Mouse (Mus musculus) liver, embryonic 16.5 days (tissue): ENCODE measurements around the gene Tgm6. TPM values are rescaled to one million over a fixed set of nuclear protein-coding genes. Genes with fewer than 3 reads are reported as not detected.
A peak's percentile ranks its signal among the peaks of the same experiment; 100 is the strongest.

Experiments used
- ATAC-seq: fragments of 200-750 bp; cut with Nextera tagmentation; 2 replicates; pipeline ENCODE4 v1.8.0; 2017; ENCODE audit warnings: low read depth, mild to moderate bottlenecking, moderate number of reproducible peaks, moderate library complexity
- H3K27ac ChIP-seq: fragments of 300-500 bp; sonication (generic); 2 replicates; pipeline ENCODE4 v1.5.1; 2014; ENCODE audit warnings: mild to moderate bottlenecking, low read length
- H3K27me3 ChIP-seq: fragments of 300-500 bp; sonication (generic); 2 replicates; pipeline ENCODE4 v1.6.1; 2014; ENCODE audit warnings: low read depth, low read length, mixed read lengths; ENCODE audit not compliant: control insufficient read depth, insufficient read depth
- H3K36me3 ChIP-seq: fragments of 300-500 bp; sonication (generic); 2 replicates; pipeline ENCODE4 v1.6.1; 2014; ENCODE audit warnings: mild to moderate bottlenecking; ENCODE audit not compliant: control insufficient read depth, insufficient read depth
- H3K4me1 ChIP-seq: fragments of 300-500 bp; sonication (generic); 2 replicates; pipeline ENCODE4 v1.6.1; 2014; ENCODE audit warnings: low read depth, low read length, mixed read lengths; ENCODE audit not compliant: control insufficient read depth
- H3K4me2 ChIP-seq: fragments of 300-500 bp; sonication (generic); 2 replicates; pipeline ENCODE4 v1.6.1; 2014; ENCODE audit warnings: low read depth, low read length, mixed read lengths
- H3K4me3 ChIP-seq: fragments of 300-500 bp; sonication (generic); 2 replicates; pipeline ENCODE4 v1.5.1; 2014; ENCODE audit warnings: low read depth, mild to moderate bottlenecking, low read length
- H3K9ac ChIP-seq: fragments of 300-500 bp; sonication (generic); 2 replicates; pipeline ENCODE4 v1.6.1; 2014; ENCODE audit warnings: low read depth, low read length
- H3K9me3 ChIP-seq: fragments of 300-500 bp; sonication (generic); replicated peaks from 2 replicates; pipeline ENCODE4 v1.6.1; 2016; ENCODE audit warnings: low read length; ENCODE audit not compliant: control insufficient read depth
- WGBS: fragments of 180-500 bp; shearing (Covaris S2); extraction: QIAGEN DNeasy Blood & Tissue Kit; methylation state at CpG from one replicate; pipeline ENCODE4 v1.1.7; 2014; ENCODE audit not compliant: insufficient replicate concordance; 5-methylcytosine and 5-hydroxymethylcytosine counted together
- polyA plus RNA-seq: library from polyadenylated mRNA; unstranded; fragments of >200 nt; fragmentation: Nextera tagmentation; extraction: Ambion mirVana; gene quantifications from 2 replicates; pipeline ENCODE4 v1.2.1, GENCODE M21; 2015

Gene Tgm6
- polyA plus RNA-seq, 1 experiment from 2014 or later: not detected

GRCm38 (mm10) chr2:130166311-130167214, 54.3 kb downstream of the Tgm6 start:
- Histone ChIP-seq H3K36me3 (peaks cover 20% of the 10 kb centered on the region), H3K27me3 (no peaks in the 10 kb centered on the region), H3K9me3 (no peaks in the 10 kb centered on the region), H3K9ac (no peak overlapping the region), H3K4me2 (no peak overlapping the region), H3K4me1 (no peaks in the 10 kb centered on the region), H3K4me3 (no peak overlapping the region), H3K27ac (no peak overlapping the region)
- WGBS: 70% methylated on average over 9 of the region's 9 CpGs
- ATAC-seq: no peak

GRCm38 (mm10) chr2:130167861-130168260, 55.6 kb downstream of the Tgm6 start:
- Histone ChIP-seq H3K27ac (no peak overlapping the region), H3K36me3 (peaks cover 32% of the 10 kb centered on the region), H3K27me3 (no peaks in the 10 kb centered on the region), H3K9me3 (no peaks in the 10 kb centered on the region), H3K4me1 (no peaks in the 10 kb centered on the region), H3K4me3 (no peak overlapping the region), H3K9ac (no peak overlapping the region), H3K4me2 (no peak overlapping the region)
- ATAC-seq: no peak
- 49% methylated on average over 3 of the region's 3 CpGs for WGBS

- ATAC-seq: peak; percentile 59; the same call in 1 of the 2 replicates
- Histone ChIP-seq H3K4me2 (no peak overlapping the region), H3K27me3 (no peaks in the 10 kb centered on the region), H3K9me3 (no peaks in the 10 kb centered on the region), H3K36me3 (peaks cover 68% of the 10 kb centered on the region), H3K9ac (no peak overlapping the region), H3K4me3 (no peak overlapping the region), H3K4me1 (peaks cover 3% of the 10 kb centered on the region), H3K27ac (no peak overlapping the region)
- 75% methylated on average over 2 of the region's 2 CpGs for WGBS
Measured at GRCm38 (mm10) chr2:130171674-130172073, 59.5 kb downstream of the Tgm6 start.

- Histone ChIP-seq H3K4me1 (peaks cover 21% of the 10 kb centered on the region), H3K4me2 (peak overlapping the region; percentile 95), H3K36me3 (peaks cover 47% of the 10 kb centered on the region), H3K27ac (no peak overlapping the region), H3K9me3 (no peaks in the 10 kb centered on the region), H3K9ac (no peak overlapping the region; the same call in 1 of the 2 replicates), H3K4me3 (peak overlapping the region; percentile 100), H3K27me3 (no peaks in the 10 kb centered on the region)
- no peak for ATAC-seq
- WGBS: 58% methylated on average over 8 of the region's 8 CpGs
Measured at GRCm38 (mm10) chr2:130176820-130177219, 64.6 kb downstream of the Tgm6 start.

- ATAC-seq: no peak
- H3K4me1 ChIP-seq: peaks cover 21% of the 10 kb centered on the region
- H3K36me3 ChIP-seq: peaks cover 31% of the 10 kb centered on the region
- peak overlapping the region; percentile 95 for H3K4me2 ChIP-seq
- H3K9me3 ChIP-seq: no peaks in the 10 kb centered on the region
- peak overlapping the region; percentile 81 for H3K27ac ChIP-seq
- whole genome bisulfite sequencing: 0% methylated on average over 11 of the region's 11 CpGs
- H3K27me3 ChIP-seq: no peaks in the 10 kb centered on the region
- peak overlapping the region; percentile 99 for H3K9ac ChIP-seq
- H3K4me3 ChIP-seq: peak overlapping the region; percentile 100
Measured at GRCm38 (mm10) chr2:130178381-130178705, 66.1 kb downstream of the Tgm6 start.

GRCm38 (mm10) chr2:130178706-130179506, 66.7 kb downstream of the Tgm6 start, which contains the start of gene Snrpb:
TSS of gene Snrpb (minus strand) at chr2:130179403.
- under 1% methylated on average over 81 of the region's 81 CpGs for whole genome bisulfite sequencing

GRCm38 (mm10) chr2:130179507-130180019, 67.3 kb downstream of the Tgm6 start:
- Histone ChIP-seq H3K27ac (peak overlapping the region; percentile 63), H3K4me1 (peaks cover 21% of the 10 kb centered on the region), H3K36me3 (peaks cover 19% of the 10 kb centered on the region), H3K4me2 (peak overlapping the region; percentile 95), H3K9ac (peak overlapping the region; percentile 99), H3K27me3 (no peaks in the 10 kb centered on the region), H3K9me3 (no peaks in the 10 kb centered on the region), H3K4me3 (peak overlapping the region; percentile 100)
- 1% methylated on average over 15 of the region's 15 CpGs for WGBS
- peak; percentile 60 for ATAC-seq

More at GRCm38 (mm10) chr2:130178706-130179506, 66.7 kb downstream of the Tgm6 start, which contains the start of gene Snrpb:
- H3K4me2 ChIP-seq: peak within 1 kb of the TSS; percentile 95
- H3K27ac ChIP-seq: peak within 1 kb of the TSS; percentile 81
- H3K4me3 ChIP-seq: peak within 1 kb of the TSS; percentile 100
- H3K9ac ChIP-seq: peak within 1 kb of the TSS; percentile 99
- peaks cover 21% of the 10 kb centered on the region for H3K4me1 ChIP-seq
- ATAC-seq: peak; percentile 90
- no peaks in the 10 kb centered on the region for H3K9me3 ChIP-seq
- peaks cover 26% of the 10 kb centered on the region for H3K36me3 ChIP-seq
- H3K27me3 ChIP-seq: no peaks in the 10 kb centered on the region

- Histone ChIP-seq H3K9me3 (no peaks in the 10 kb centered on the region), H3K4me2 (no peak overlapping the region), H3K36me3 (no peaks in the 10 kb centered on the region), H3K27ac (no peak overlapping the region), H3K4me3 (no peak overlapping the region), H3K4me1 (no peaks in the 10 kb centered on the region), H3K9ac (no peak overlapping the region), H3K27me3 (no peaks in the 10 kb centered on the region)
- ATAC-seq: no peak
- 70% methylated on average over 12 of the region's 12 CpGs for WGBS
Measured at GRCm38 (mm10) chr2:130188391-130188790, 76.2 kb downstream of the Tgm6 start.
